Mouse (Mus musculus): ENCODE measurements around the gene Gm37240.

Gm37240 gene

GRCm38 (mm10) chr3:84708469-84708868 lies 1178.8 kb downstream of the Gm37240 start:
- DNase-seq (ENCODE audit: low spot score in 2 of 2), result no peak

GRCm38 (mm10) chr3:84705224-84705623 lies 1182.1 kb downstream of the Gm37240 start:
- no peak for DNase-seq (ENCODE audit: low spot score in 2 of 2)

GRCm38 (mm10) chr3:84703083-84703810 lies 1184.1 kb downstream of the Gm37240 start:
- DNase-seq (ENCODE audit: low spot score in 2 of 2), result no peak

DNA sequence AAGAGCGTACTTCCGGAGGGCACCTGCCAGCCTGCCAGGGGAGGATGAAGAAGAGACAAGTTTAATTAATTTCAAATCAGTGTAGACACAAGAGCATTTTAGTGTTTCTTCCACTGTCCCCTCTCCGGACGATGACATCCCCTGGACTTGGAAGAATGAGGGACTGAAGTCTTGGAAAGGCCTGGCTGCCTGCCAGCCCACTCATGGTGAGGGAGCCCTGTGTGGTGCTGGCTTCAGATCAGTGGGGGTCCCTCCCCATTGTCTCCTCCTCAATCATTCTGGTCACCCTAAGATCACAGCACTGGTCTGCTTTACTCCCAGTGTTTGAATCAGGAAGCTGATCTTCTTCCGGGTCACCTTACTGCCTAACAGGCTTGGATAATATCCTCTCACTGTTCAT lies 1185.4 kb downstream of the Gm37240 start:
- DNase-seq (ENCODE audit: low spot score in 2 of 2), result no peak

DNA sequence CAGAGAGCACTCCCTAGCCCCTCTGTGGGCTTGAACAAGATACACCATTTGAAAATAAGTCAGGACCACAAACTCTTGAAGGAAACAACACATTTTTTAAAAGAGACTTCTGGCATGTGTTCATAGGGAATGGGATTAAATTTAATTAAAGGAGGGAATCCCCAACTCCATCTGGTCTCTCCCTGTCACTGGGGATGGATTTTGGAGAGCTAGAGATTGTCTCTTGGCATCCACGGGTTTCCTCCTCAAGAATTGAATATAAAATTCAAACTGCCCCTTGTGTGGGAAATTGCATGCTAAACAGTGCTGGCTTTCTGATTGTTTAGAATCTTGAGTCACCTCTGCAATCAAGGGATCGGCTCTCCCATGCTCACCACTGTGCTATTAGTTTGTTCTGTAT lies 1185.8 kb downstream of the Gm37240 start:
- no peak for DNase-seq (ENCODE audit: low spot score in 2 of 2)

- no peak for DNase-seq (ENCODE audit: low spot score in 2 of 2)
Observed at GRCm38 (mm10) chr3:84696428-84696917, 1190.8 kb downstream of the Gm37240 start.

GRCm38 (mm10) chr3:84695867-84696361 lies 1191.4 kb downstream of the Gm37240 start:
- DNase-seq (ENCODE audit: low spot score in 2 of 2), result no peak

DNA sequence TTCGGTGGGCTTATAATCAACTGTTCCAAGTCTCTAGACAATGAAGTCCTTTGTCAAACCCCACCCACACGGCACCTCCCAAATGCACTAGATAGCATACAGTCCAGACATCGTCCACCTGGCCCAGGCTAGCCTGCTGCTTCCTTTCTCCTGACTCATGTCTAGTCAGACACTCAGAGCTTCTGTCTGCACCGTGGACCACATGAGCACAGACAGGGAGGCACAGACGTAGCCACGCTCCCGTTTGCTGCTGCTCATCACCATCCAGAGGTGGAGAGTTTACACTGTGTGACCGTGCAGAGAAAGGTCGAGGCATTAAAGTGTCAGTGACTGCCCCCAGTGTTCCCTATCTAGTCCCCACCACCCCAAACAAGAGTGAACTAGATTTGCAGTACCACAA lies 1191.9 kb downstream of the Gm37240 start:
- DNase-seq (ENCODE audit: low spot score in 2 of 2), result no peak

GRCm38 (mm10) chr3:84693886-84694285 lies 1193.4 kb downstream of the Gm37240 start:
- DNase-seq (ENCODE audit: low spot score in 2 of 2), result no peak

DNA sequence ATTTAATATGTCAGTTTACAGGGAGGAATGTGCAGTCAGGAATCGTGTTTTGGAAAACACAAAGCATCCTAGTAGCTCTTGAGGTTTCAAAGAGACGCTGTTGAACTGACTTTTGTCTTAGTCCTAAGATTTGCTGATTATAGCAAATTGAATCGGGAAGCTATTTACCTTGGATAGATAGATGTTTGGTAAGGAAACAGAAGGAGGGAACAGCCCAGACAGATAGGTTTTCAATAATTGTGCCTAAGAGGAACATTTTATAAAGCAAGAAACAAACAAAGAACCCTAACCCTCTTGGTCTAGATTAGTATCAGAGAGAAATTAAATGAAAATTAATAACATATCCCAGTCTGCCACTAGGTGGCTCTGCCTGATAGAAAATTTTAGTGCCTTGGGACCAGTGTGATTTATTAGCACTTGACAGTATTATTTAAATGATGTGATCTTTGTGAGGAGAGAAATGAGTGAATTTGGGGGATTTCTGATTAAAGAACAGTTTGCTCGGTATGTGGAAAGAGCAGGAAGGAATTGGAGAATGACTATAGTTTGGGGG lies 1194.6 kb downstream of the Gm37240 start:
- no peak for DNase-seq (ENCODE audit: low spot score in 2 of 2)

- DNase-seq (ENCODE audit: low spot score in 2 of 2), result no peak
Observed at GRCm38 (mm10) chr3:84690091-84690771, 1197.1 kb downstream of the Gm37240 start.

DNA sequence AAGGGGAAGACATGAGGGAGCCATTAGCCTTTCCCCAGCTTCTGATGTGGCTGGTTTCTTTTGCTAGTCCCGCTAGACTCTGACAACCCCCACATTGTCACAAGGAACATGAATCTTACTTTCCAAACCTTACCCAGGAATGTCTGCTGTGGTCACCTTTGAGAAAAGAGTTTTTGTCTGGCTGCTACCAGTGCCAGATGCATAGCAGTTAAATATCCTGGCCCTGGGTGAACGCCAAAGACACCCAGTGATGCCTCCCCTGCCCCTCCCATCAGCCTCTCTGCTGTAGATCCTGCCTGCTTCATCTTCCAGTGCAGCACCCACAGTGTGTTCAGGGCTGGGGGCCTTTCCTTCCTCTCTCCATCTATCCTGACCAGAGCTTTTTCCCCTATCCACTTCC lies 1197.7 kb downstream of the Gm37240 start:
- no peak for DNase-seq (ENCODE audit: low spot score in 2 of 2)

- DNase-seq (ENCODE audit: low spot score in 2 of 2), result no peak
Observed at GRCm38 (mm10) chr3:84688176-84688575, 1199.1 kb downstream of the Gm37240 start.

DNA sequence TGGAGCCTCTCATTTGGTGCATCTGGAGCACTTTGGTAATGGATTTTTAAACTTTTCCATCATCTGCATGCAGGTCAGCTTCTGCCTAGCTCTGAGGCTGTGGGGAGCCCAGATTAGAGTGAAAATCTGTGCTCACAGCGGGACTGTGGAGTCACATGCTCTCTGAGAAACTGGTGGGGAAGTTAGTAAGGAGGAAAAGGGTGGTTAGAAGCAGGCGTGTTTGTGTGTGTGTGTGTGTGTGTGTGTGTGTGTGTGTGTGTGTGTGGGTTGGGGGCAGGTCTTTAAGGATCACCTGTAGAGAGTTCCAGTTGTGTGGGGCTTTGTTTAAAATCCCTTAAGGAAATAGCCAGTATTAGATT lies 1199.9 kb downstream of the Gm37240 start:
- DNase-seq (ENCODE audit: low spot score in 2 of 2), result no peak

DNA sequence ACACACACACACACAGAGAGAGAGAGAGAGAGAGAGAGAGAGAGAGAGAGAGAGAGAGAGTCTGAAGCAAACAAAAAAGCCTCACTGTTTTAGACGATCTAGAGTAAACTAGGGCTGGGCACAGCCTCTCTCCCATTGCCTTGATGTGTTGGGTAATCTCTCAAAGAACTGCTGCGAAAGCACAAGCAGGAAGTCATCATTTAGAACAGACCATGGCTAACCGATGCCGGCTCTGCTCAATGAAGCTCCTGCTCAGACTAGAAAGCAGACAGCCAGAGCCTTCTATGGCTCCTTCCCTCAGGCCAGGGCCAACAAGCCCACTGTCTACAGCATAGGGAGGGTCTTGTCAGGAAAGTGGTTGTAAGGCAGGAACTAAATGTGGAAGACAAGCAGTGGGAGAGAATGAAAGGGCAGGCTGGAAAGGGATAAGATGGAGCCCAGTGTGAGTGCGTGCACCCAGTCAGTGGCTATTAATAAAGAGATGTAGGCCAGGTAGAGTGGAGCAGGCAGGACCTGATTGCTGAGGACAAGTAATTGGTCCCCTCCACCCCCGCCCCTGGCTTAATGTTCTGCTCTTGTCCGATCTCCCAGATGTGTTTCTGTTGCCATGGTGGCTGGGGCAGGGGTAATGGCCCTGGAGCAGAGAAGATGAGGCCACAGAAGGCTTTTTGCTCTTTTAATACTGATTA lies 1200.4 kb downstream of the Gm37240 start:
- DNase-seq (ENCODE audit: low spot score in 2 of 2), result no peak

DNA sequence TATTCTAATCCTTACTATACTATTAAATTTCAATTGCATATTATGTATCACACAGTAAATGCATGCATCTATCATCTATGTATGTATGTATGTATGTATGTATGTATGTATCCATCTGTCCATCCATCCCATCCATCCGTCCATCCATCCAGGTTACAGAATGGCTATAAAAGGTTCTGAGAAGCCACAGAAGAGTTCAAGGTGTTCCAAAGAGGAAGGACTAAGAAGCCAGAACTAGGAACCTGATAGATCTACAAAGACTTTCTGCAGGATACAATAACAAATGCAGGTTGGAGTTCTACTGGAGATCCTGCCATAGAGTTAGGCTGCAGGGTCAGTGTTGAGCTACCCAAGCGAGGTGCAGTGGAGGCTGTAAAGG lies 1201.0 kb downstream of the Gm37240 start:
- no peak for DNase-seq (ENCODE audit: low spot score in 2 of 2)

DNA sequence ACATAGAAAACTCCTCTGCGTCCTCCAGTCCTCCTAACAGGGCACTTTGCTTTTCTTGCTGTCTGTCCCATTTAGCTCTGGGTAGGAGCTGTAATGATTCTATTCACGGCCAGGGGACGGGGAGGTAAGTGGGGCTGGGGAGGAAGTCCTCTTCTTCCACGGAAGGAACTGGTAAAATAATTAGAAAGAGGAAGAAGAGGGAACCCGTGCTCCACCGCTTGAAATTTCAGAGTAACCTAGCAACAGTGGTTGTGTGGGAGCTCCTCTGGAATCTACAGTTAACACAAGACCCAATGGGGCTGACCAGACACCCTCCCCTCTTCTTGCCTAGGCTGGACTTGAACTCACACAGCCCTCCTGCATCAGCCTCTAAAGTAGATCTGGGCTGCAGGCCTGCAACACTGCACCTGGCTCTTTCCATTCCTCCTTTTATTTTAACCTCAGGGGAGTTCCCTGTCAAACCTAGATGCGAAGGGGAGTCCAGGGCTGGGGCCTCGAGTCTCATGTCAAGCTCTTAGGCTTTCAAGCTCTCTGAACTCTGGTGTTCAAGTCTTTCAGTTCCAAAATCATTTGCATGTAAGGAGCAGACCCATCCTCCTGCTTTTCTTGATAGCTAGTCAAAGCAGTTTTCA lies 1201.5 kb downstream of the Gm37240 start:
- no peak for DNase-seq (ENCODE audit: low spot score in 2 of 2)

- DNase-seq (ENCODE audit: low spot score in 2 of 2), result no peak
Observed at GRCm38 (mm10) chr3:84683788-84684187, 1203.5 kb downstream of the Gm37240 start.

GRCm38 (mm10) chr3:84681699-84682098 lies 1205.6 kb downstream of the Gm37240 start:
- no peak for DNase-seq (ENCODE audit: low spot score in 2 of 2)

DNA sequence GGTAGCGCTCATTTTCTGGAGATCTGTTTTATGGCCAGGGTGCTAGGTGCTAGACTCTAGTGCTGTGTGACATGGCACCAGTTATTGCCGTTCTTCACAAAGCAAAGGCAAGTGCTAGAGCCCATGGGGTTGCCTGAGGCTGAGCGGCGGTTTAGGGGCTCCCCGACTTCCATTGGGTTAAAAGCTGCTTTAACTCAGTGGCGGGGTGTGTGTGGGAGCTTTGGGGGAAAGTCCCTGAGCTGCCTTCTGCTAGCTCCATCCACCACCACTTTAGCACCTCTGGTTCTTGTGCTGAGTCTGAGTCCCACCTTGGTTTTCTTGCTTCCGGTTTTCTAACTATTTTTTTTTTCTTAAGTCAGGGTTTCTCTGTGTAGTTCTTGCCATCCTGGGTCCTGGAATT lies 1207.3 kb downstream of the Gm37240 start:
- no peak for DNase-seq (ENCODE audit: low spot score in 2 of 2)

DNA sequence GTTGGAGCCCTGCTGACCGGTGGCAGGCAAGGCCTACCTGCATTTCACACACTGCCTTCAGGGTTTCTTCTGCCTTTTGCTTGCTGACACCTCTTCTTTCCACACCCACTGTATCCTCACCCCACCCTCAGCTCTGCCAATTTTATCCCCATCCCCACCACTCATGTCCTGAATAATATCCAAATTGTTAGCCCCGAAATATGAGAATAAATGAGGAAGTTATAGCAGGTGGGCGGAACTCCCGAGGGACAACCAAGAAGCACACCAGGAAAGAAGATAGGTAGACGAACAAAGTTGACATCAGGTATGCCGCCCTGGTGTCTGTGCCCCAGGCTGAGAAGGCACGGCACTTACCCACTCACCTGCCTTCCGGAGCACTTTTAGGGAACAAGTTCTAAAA lies 1207.8 kb downstream of the Gm37240 start:
- DNase-seq (ENCODE audit: low spot score in 2 of 2), result no peak

- DNase-seq (ENCODE audit: low spot score in 2 of 2), result no peak
Observed at GRCm38 (mm10) chr3:84678891-84679290, 1208.4 kb downstream of the Gm37240 start.

Measured in spleen, postnatal 14 days (tissue).